Mouse (Mus musculus): ENCODE measurements around the gene Dhcr7.

GRCm38 (mm10) chr7:143841301-143841700 lies 18.4 kb downstream of the Dhcr7 start:
- no peak for TF ChIP-seq EP300 (IDR thresholded peaks at IDR 0.05; ENCODE audit: low read depth)
- TF ChIP-seq CTCF (IDR thresholded peaks at IDR 0.05; ENCODE audit: low read depth) = no peak

Data from liver, postnatal 0 days (tissue).